Mouse (Mus musculus): ENCODE measurements around the gene Rasip1.
"Not testable (repeated sequence)": the region's sequence is repeated elsewhere in the genome, so short reads cannot be mapped to it uniquely, and the experiment has no call there.

Gene Rasip1

GRCm38 (mm10) chr7:45644872-45645590 is 17.7 kb downstream of the Rasip1 start:
- DNase-seq (ENCODE audit: low spot score in 2 of 2), result no peak

GRCm38 (mm10) chr7:45645591-45645971 is 18.3 kb downstream of the Rasip1 start:
- no peak for DNase-seq (ENCODE audit: low spot score in 2 of 2)

- DNase-seq (ENCODE audit: low spot score in 2 of 2), result no peak
Measured at GRCm38 (mm10) chr7:45646671-45647070, 19.4 kb downstream of the Rasip1 start.

- no peak for DNase-seq (ENCODE audit: low spot score in 2 of 2)
Measured at GRCm38 (mm10) chr7:45649351-45649750, 22.1 kb downstream of the Rasip1 start.

GRCm38 (mm10) chr7:45650484-45650883 is 23.2 kb downstream of the Rasip1 start:
- DNase-seq (ENCODE audit: low spot score in 2 of 2), result not testable (repeated sequence)

- no peak for DNase-seq (ENCODE audit: low spot score in 2 of 2)
Measured at GRCm38 (mm10) chr7:45654424-45655047, 27.2 kb downstream of the Rasip1 start.

- DNase-seq (ENCODE audit: low spot score in 2 of 2), result no peak
Measured at GRCm38 (mm10) chr7:45660746-45661478, 33.6 kb downstream of the Rasip1 start.

- DNase-seq (ENCODE audit: low spot score in 2 of 2), result not testable (repeated sequence)
Measured at GRCm38 (mm10) chr7:45661702-45662101, 34.4 kb downstream of the Rasip1 start.

- no peak for DNase-seq (ENCODE audit: low spot score in 2 of 2)
Measured at GRCm38 (mm10) chr7:45665303-45666138, 38.2 kb downstream of the Rasip1 start.

GRCm38 (mm10) chr7:45666161-45666560 is 38.9 kb downstream of the Rasip1 start, which contains the start of gene Fut2:
TSS of gene Fut2 (minus strand) at chr7:45666394.
- no peak for DNase-seq (ENCODE audit: low spot score in 2 of 2)

- DNase-seq (ENCODE audit: low spot score in 2 of 2), result no peak
Measured at GRCm38 (mm10) chr7:45667761-45668160, 40.5 kb downstream of the Rasip1 start.

- no peak for DNase-seq (ENCODE audit: low spot score in 2 of 2)
Measured at GRCm38 (mm10) chr7:45668921-45669320, 41.6 kb downstream of the Rasip1 start.

GRCm38 (mm10) chr7:45677627-45678295 is 50.5 kb downstream of the Rasip1 start:
- no peak for DNase-seq (ENCODE audit: low spot score in 2 of 2)

- no peak for DNase-seq (ENCODE audit: low spot score in 2 of 2)
Measured at GRCm38 (mm10) chr7:45678513-45678912, 51.2 kb downstream of the Rasip1 start.

GRCm38 (mm10) chr7:45679966-45680621 is 52.8 kb downstream of the Rasip1 start:
- DNase-seq (ENCODE audit: low spot score in 2 of 2), result no peak

- DNase-seq (ENCODE audit: low spot score in 2 of 2), result no peak
Measured at GRCm38 (mm10) chr7:45681046-45681736, 53.9 kb downstream of the Rasip1 start.

GRCm38 (mm10) chr7:45682144-45683126 is 55.1 kb downstream of the Rasip1 start:
- peak; percentile 86 to 94 for DNase-seq (ENCODE audit: low spot score in 2 of 2)

GRCm38 (mm10) chr7:45683396-45684050 is 56.2 kb downstream of the Rasip1 start, which contains the start of gene Ntn5:
TSS of gene Ntn5 (plus strand) at chr7:45684022.
- no peak for DNase-seq (ENCODE audit: low spot score in 2 of 2)
